Mouse (Mus musculus) heart, adult 8-10 months (tissue): Measurements from ENCODE around the gene Rbfox2. TPM values are rescaled to one million over a fixed set of nuclear protein-coding genes. Genes with fewer than 3 reads are reported as not detected.
A peak's percentile ranks its signal among the peaks of the same experiment; 100 is the strongest.
"Not testable (repeated sequence)": the region's sequence is repeated elsewhere in the genome, so short reads cannot be mapped to it uniquely, and the experiment has no call there.

Experiments used
- DNase-seq: peaks from one replicate; pipeline ENCODE4 v3.0.0; 2022; ENCODE audit warnings: low spot score
- total RNA-seq, 4 experiments: library from RNA; stranded (reverse); gene quantifications; 2 replicates each; pipeline ENCODE4 v1.2.4; 2022

Gene Rbfox2
- 100 to 1,000 TPM in 2 of 4 experiments, 10 to 100 TPM in 2; 87.6 to 108 (median 101) TPM for total RNA-seq

DNA sequence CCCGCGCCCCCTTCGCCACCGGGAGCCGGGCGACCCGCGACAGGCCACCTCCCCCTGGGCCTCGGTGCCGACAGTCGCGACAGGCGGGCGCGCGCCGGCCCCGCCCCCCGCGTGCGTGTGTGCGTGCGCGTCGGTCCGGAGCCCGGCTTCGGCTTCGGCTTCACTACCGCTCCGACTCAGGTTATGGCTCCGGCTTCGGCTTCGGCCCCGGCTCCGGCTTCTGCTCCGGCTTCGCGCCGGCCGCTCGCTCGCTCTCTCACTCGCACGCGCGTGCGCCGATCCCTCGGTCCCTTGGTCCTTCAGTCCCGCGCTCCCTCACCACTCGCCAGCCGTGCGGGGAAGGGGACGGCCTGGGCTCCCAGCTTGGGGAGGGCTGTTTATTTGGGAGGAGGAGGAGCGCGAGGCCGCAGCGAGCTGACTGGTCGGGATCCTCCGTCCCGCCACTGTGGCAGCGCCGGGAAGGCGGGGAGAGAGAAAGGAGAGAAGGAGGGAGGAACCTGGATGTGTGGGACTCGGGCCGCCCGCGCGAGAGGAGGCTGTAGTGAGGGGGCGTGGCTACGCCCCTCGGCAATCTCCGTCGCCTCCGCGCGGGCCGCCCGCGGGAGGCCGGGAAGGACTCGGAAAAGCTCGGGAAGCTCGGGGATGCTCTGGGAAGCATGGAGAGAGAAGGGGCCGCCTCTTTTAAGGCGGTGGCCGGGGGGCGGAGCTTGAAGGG lies at the start of gene Rbfox2:
Rbfox2 (minus strand) TSS at position 458 of the 715 bp plus-strand sequence.
- peak; percentile 91 for DNase-seq

DNA sequence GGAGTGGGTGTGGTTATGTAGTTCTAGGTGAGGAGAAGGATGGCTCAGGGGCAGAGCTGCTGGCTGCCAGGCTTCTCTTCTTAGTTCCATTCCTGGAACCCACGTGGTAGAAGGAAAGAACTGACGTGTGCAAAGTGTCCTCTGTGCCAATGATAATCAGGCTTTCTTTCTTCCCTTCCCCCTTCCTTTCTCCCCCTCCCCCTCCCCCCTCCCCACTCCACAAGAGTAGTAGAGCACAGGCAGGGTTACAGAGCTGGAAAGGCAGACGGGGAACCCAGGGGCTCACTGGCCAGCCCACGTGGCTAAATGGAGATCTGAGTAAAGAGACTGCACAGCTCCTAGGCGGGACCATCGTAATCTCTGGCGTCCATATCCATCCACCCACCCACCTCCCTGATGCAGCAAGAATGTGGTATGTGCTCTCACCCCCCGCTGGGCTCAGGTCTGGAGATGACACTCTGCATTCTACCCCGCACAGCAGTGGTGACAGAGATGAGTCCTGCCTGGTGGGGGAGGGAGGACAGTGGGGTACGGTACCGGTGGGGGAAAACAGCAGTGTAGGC lies 49.5 kb upstream of the Rbfox2 start:
- DNase-seq: no peak

DNA sequence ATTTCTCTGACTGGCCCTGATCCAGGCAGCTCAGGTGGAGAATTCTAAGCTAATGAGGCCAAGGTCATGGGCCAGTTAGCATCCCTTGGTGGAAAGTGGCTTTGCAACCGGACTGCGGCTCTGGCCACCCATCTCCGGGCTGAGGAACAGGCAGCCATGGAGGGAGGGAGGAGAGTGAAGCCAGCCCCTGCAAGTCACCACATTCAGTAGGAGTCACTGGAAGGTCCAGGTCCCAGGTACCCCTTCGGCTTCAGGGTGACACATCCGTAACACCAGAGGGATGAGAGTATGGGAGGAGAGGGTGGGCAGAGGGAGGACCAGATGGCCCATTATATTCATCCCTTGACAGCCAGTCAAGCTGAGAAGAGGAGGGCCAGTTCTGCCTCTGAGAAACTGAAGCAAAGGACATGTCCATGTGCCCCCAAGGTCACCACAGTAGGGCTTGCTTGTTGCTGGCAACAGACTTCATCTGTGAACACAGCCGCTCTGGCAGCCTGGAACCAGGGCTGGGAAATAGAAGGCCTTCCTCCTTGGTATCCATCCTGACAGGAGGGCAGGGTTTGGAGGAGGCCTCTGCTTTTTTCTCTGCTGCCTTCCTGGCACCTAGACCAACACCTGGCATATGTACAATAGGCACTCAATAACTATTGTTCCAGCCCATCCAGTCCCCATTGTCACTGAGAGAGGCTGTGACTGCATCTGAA lies 48.2 kb upstream of the Rbfox2 start:
- DNase-seq: no peak

DNA sequence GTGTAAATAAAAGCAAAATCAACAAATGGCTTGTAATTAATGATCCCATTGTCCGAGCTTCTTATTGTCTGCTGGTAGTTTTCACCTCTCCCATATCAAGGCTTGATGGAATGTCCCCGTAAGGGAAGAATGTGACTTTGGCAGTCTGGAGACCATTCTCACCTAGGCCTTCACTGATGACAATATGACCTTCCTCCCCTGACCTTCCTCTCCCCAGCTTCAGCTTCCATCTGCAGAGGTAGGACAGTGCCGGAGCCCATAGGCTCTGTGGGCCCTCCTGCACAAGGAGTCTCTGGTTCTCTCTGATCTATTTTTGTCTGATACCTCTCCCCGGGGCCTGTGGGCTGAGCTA lies 47.7 kb upstream of the Rbfox2 start:
- no peak for DNase-seq

DNA sequence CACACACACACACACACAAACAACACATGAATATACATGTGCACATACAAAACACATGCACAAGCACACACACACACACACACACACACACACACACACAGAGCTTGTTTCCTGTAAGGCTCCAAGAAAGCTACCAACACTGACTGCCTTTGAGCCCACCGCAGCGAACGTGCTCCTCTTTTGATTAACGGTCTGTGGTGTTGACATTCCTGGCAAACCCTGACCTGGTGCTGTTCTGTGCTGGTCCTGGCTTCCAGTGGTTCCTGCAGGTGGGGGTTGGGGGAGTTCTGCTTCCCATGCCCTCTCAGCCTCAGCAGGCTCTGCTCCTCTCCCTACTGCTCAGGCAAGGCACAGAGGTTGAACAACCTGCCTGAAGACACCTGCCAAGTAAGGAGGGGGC lies 47.0 kb upstream of the Rbfox2 start:
- DNase-seq: no peak

DNA sequence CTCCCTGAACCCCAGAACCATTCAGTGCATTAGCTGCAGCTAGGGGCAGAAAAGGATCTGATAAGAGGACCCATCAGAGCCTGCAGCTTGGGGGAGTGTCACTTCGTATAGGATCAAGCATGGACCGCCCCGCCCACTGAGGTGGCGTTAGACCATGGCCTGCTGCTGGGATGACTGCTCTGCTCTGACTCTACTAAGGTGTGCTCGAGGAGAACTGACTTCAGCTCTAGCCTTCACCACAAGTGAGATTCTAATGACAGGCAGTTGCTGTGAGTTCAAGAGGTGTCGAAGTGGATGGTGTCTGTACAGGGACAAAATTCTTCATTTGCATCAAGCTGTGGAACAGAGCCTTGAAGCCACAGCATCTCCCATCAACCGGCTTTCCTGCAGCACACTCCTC lies 46.1 kb upstream of the Rbfox2 start:
- no peak for DNase-seq

DNA sequence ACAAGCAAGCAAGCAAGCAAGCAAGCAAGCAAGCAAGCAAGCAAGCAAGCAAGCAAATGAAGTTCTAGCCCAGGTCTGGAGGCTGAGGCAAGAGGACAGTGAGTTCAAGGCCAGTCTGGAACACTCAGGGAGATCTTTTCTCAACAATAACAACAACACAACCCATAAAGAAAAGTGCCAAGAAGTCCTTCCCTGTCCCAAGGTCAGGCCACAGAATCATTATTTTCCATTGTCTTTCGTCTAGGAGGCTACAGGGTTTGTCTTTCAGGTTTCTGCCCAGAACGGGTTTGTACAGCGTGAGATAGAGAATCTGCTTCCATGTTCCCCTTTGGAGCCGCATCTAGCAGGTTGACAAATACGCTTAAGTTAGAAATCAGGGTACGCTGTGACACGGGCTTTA lies 43.3 kb upstream of the Rbfox2 start:
- DNase-seq: no peak

DNA sequence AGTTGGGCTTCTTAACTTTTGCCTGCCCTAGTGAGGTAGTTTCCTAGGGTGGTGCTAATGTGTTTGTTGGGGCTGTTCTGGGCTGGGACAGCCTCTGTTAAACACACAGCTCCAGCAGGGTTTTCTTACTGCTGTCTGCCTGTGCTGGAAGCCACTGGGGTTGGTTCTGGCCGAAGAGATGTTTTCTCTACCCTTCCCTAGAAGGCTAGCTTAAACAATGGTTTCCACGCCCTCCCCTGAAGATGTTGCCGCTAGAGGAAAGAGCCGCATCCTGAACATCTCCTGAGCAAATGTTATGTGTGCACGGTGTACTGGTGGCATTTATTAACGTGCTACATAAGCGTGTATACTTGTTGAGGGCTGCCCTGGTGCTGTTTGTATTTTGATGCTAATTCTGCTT lies 41.3 kb upstream of the Rbfox2 start:
- no peak for DNase-seq

DNA sequence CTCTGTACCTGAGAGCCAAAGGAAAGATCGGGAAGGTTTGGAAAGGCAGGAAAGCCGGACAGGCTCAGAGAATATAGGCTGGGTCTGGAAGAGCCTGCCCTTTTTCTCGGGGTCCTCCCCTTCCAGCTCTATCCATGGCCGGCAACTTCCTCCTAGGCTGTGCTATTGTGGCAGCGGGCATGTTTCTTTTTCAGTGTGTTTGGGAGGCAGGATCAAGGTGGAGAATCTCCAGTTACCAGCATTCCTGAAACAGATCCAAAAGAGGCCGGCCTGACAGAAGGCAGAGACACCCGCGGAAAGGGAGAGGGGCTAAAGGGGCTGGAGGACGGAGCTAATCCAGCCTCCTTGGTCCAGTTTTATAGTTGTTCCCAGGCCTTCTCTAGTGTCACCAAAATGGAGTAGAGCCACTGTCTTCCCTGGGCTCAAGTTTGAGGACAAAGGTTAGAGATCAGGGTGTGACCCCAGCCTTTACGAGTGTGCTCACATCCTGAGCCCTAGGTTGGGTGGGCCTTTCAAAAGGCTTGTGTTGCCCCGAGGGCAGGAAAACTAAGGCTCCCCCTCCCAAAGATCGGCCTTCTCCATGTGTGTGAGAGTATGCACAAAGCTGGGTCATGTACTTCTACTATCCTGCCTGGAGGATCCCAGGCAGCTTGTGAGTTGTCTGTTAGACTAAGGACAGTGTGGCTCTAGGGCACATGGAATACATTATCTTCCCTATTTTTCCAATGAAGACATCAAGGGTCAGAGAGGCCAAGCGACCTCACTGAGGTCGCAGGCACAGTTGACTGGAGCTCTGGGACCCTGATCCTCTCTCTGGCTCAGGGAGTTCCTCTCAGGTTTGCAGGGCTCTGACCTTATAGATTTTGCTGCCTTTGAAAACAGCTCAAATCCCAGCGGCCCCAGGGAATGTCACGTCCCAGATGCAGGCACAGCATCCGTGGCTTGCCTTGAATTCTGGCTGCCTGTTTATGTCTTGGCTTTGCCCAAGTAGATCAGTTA lies 37.6 kb upstream of the Rbfox2 start:
- no peak for DNase-seq

DNA sequence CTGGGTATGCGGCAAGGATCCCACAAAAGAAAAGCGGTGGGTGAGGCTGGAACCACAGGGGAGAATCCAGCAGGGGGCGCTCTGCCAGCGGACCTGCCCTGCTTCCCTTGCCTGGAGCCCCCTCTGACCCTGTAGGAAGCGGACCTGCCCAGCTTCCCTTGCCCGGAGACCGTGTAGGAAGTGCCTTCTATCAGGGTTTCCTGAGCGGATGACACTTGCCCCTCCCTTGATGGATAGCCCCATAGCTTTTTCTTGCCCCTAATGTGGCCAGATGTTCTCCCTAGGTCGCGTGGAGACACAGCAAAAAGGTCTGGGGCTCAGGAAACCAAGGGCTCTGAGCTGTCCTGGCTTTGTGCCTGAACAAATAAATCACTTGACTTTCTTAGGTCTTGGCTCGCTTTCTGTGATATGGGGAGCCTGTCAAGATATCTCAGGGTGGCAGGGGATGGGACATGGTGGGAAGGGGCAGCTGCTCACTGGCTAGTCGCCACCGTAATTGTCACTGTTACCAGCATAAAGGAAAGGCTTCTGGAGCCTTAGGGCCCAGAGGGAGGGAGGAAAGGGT lies 36.8 kb upstream of the Rbfox2 start:
- DNase-seq: peak; percentile 80

DNA sequence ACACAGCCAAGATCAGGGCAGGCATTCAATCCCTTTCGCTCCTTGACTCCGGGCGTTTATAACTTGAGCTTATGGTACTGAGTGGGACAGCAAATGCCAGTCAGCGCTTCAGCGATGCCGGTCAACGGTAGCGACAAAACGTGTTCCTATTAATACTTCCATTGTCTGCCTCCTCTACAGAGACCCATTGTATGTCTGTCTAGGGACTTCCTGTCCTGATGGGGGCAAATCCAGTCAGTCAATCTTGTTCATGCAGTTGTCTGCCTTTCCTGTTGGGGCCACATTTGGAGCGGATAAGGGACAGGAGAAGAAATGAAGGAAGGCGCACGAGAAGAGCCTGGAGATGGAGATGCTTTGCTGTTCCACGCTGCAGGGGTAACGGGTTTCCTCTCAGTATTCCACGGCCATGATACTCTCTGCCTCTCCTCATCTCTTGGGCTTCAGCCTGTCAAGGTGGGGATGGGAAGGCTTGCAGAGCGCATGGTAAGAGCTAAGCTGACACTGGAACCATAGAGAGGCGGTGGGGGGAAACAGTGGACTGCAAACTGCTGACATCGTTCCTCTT lies 36.2 kb upstream of the Rbfox2 start:
- DNase-seq: peak; percentile 26

DNA sequence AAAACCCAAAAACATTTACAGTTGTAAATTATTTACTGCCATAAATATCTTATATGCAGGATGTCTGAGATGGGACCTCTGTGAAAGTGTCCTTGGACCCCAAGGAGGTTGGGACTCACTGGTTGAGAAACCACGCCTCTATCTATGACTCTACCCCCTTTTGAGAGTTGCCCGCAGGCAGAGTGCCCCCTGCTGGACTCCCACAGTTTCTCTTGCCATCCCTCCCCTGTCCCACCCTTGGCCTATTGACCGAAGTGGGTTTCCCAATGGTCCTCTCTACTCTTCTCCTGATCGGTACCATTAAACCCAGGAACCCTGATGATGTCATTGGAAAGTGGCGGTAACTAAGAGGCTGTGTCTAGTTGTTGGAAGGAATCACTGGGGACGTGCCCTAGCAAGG lies 35.2 kb upstream of the Rbfox2 start:
- DNase-seq: no peak

DNA sequence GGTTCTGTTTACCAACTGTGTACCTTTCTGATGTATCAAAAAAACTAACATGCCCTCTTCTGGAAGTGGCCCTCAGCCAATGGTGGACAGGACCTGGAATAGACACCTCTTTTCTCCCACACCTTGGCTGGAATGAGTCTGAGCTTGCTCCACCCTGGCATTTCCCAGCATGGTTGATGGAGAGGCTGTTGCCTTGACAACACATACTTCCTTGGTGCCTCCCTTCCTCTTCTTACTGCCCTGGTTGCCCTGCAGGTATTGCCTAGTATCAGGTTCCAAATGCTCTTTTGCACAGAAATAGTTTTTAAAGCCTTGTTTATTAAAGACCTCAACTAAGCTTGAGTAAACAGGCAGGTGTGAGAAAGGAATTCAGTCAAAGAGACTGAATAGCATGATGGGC lies 33.8 kb upstream of the Rbfox2 start:
- DNase-seq: no peak

DNA sequence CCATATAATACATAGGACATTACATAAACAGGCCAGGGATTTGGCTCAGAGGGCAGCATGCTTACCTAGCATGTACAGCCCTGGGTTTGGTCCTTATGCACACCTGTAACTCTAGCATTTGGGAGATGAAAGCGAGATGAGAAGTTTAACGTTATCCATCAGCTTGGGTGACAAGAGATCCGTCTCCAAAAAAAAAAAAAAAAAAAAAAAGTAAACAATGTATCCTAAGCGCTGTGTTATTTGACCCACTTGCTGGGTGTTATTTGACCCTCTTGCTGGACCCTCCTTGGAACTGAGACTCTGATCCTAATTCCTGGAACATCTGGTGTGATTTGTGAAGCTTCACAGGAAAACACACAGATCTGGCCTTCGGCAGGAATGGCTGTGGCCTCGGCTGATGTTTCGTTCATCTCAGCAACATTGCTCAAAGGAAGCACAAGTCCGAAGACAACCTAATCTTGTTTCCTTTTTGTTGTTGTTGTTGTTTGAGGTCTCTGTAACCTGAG lies 32.2 kb upstream of the Rbfox2 start:
- no peak for DNase-seq

DNA sequence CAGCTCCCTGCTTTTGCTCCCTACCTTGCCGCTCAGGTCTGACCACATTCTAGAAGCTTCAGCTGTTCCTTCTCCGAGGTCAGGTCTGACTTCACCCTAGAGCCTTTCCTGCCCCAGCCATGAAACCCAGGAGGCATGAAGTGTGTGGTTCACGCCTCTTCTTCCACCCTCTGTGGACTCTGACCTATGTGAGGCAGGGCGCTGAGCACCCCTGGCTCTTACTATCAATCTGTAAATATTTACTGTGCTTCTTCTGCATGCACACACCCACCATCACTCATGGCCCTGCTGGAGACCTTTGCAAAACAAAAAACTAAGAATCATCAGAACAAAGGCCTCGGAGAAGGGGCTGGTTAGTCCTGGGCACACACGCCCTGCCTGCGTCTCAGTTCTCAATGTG lies 31.6 kb upstream of the Rbfox2 start:
- no peak for DNase-seq

DNA sequence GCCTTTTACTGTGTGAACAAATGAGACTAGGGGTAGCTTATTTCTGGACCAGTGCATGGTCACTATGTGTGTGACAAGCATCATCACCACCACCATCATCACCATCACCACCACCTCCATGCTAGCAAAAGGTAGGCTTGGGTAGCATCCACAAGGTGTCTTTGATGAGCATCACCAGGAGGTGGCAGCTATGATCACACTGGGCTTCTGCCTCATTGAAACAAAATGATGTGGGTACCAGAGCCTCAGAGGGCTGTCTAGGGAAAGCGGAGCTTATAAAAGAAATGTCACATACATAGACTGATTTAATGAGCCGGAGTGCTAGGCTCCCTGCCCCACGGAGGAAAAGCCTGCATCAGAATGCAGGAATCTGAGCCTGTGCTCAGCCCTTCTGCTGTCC lies 31.1 kb upstream of the Rbfox2 start:
- no peak for DNase-seq

DNA sequence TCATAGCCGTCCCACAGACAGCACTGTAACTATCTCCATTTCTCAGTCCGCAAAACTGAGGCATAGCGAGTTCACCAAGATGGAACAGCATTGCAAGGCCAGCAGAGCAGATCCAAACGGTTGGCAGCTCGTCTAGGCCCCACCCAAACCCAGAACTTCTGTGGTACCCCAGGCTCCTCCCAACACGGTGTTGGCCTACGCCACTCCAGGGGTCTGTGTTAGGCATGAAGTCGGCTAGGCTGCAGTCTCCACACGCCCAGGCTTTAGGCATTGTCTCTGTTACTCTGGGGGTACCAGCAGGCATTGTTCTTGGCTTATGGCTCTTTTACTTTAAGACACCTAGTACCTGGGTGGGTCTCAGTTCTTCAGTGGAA lies 30.2 kb upstream of the Rbfox2 start:
- DNase-seq: no peak

DNA sequence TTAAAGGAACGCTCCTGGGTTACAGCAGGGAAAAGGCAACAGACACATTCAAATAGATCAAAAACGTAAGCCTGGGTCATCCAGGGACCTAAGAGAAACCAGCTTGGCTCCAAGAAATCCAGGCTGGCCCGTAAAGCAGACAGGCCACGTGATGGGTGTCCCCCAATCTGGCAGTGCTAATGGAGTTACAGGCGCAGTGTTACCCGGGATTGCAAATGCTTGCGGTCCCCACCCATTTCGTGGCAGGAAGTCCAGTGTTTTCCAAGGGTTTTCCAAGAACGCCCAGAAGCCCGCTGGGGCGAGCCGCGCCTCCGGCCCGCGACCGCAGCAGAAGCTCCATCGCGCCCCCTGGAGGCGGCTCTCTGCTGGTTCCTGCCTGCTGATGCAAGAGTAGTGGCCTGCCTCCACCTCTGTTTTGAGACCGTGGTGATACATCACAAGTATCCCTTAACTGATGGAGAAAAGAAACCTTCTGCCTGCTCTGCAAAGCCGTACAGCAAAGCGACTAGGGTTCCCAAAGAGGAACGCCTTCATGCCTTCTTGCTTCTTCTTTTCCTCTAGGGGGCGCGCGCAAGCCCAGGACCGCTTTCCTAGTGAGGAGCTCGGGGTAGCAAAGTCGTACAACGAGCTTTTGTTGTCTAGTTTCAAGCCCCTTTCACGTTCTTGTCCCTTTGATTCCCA lies 29.6 kb upstream of the Rbfox2 start:
- DNase-seq: peak; percentile 95

DNA sequence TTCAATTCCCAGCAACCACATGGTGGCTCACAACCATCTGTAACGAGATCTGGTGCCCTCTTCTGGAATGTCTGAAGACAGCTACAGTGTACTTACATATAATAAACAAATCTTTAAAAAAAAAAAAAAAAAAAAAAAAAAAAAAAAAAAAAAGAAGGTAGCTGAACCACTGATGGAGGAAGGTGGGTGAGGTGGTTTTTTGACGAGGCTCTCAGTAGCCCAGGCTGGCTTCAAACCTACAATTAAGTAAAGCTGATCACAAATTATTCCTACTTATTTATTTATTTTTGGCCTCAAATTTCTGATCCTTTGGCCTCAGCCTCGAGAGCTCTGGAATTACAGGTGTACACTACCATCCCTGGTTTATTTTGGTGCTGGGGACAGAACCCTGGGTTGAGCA lies 28.4 kb upstream of the Rbfox2 start:
- not testable (repeated sequence) for DNase-seq

DNA sequence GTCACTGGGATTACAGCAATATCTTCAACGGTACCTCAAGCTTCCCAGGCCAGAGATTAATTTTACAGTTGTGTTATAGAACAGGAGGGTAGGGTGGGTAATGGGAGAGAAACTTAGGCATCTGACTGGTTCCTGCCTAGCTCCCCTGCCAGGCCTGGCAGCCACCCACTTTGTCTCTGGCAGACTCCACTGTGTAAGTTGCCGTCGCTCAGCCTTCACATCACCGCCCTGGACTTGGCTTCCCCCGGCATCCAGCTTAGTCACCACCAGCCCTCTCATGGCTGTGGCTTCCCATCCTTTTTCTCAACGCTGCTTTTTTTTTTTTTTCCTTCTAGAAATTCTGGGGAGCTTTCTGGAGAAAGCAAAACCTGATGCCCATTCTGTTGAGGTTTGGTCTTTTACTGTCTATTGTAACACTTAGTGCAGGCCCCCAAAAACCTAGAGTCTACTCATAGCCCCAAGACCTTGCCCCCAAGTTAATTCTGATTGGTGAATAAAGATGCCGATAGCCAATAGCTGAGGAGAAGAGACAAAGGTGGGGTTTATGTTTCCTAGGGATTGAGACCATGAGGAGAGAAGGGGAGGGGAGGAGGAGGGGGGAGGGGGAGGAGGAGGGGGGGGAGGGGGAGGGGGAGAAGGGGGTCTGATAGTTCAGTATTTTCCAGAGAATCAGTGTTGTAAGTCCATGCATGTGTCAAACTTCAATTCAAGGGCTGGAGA lies 25.6 kb upstream of the Rbfox2 start:
- DNase-seq: no peak
